ENCODE assay signal across 8 mouse cellular contexts in genomic region chr5:144162813-144163517, GRCm38 (mm10). TPM values are rescaled to one million over a fixed set of nuclear protein-coding genes. Genes with fewer than 3 reads are reported as not detected.
DNase-seq lines count a peak whose midpoint lies in the region; ATAC-seq and TF ChIP-seq lines count a peak whose summit lies in the region.
"Had no signal": no experiment of that assay in that cellular context is flagged by ENCODE, and none has a peak within 500 bp of the region (broad histone marks: within the 10 kb centered on the region; RNA-seq: fewer than 3 reads in every experiment).

No protein-coding gene starts in this region.

- no peaks in the 10 kb centered on the region for H3K9me3 ChIP-seq in embryonic facial prominence, embryonic 13.5 days
- H3K9me3 ChIP-seq: hindbrain, embryonic 12.5 days had no signal

- no peak for TF ChIP-seq POLR2A in lung, adult 2 months (IDR thresholded peaks at IDR 0.05; ENCODE audit: borderline replicate concordance, extremely low read depth, low read depth, low read length)

- H3K4me2 ChIP-seq in embryonic facial prominence, embryonic 13.5 days: no peak overlapping the region
- H3K4me2 ChIP-seq: hindbrain, embryonic 12.5 days had no signal

- peaks cover 34% of the 10 kb centered on the region for H3K36me3 ChIP-seq in embryonic facial prominence, embryonic 13.5 days

- peak; percentile 44 for DNase-seq in urinary bladder, adult 2 months (ENCODE audit: low spot score)
- no peak for DNase-seq in urinary bladder, postnatal 10 days (ENCODE audit: low spot score)
- DNase-seq in lung, adult 2 months: peak; percentile 56
- DNase-seq in adrenal gland, postnatal 36 days: no peak
- DNase-seq in embryo, embryonic 10.5 days (ENCODE audit: low spot score): no peak

- H3K4me3 ChIP-seq in embryonic facial prominence, embryonic 13.5 days: no peak overlapping the region
- no peak overlapping the region for H3K4me3 ChIP-seq in lung, adult 2 months (replicated peaks; ENCODE audit: extremely low read depth, low read depth, low read length)
- H3K4me3 ChIP-seq: hindbrain, embryonic 12.5 days had no signal

- no peak for ATAC-seq in embryonic facial prominence, embryonic 13.5 days (ENCODE audit: insufficient number of reproducible peaks, insufficient read depth, low FRiP score, low TSS enrichment, low read depth)
- ATAC-seq in inflammation-experienced regulatory T-cells, adult 6 months: no peak

- H3K27me3 ChIP-seq in embryonic facial prominence, embryonic 13.5 days: no peaks in the 10 kb centered on the region
- H3K27me3 ChIP-seq: hindbrain, embryonic 12.5 days had no signal

- no peak overlapping the region for H3K9ac ChIP-seq in embryonic facial prominence, embryonic 13.5 days
- H3K9ac ChIP-seq: hindbrain, embryonic 12.5 days had no signal

- peak overlapping the region; percentile 74 for H3K27ac ChIP-seq in embryonic facial prominence, embryonic 13.5 days
- H3K27ac ChIP-seq: hindbrain, embryonic 12.5 days had no signal

- WGBS in embryonic facial prominence, embryonic 13.5 days: 69% methylated on average over 10 of the region's 10 CpGs
- WGBS in lung, adult 2 months: 65% methylated on average over 10 of the region's 10 CpGs

- H3K4me1 ChIP-seq in embryonic facial prominence, embryonic 13.5 days: peaks cover 35% of the 10 kb centered on the region
- peaks cover 7% of the 10 kb centered on the region for H3K4me1 ChIP-seq in lung, adult 2 months (ENCODE audit: control insufficient read depth, insufficient read depth, low read length)
- H3K4me1 ChIP-seq: hindbrain, embryonic 12.5 days had no signal

- TF ChIP-seq CTCF in lung, adult 2 months (IDR thresholded peaks at IDR 0.05; ENCODE audit: insufficient read depth, low read length): no peak

RNA-seq across cellular contexts. Expression of gene Bhlha15, which starts 27.1 kb away (rescaled TPM):
- 0.50 TPM in 2 replicates for polyA plus RNA-seq in urinary bladder, adult 2 months (2012; rRNA removed)
- 0.43 and 0.52 TPM in 2 replicates for polyA plus RNA-seq in embryonic facial prominence, embryonic 13.5 days (2015; fragmentation: Nextera tagmentation; extraction: Ambion mirVana)
- 1.1 and 1.6 TPM in 2 replicates for polyA plus RNA-seq in lung, adult 2 months (2012; rRNA removed)
- under 1 TPM in 2 of 3 experiments, not detected in 1; 0.21 to 0.26 TPM for polyA plus RNA-seq in inflammation-experienced regulatory T-cells, adult 6 months (2017; shearing (Covaris generic))
- total RNA-seq in adrenal gland, postnatal 36 days (2021): under 1 TPM; 0.69 to 0.86 TPM

Comparison
In these comparisons a context has a peak if more than half of its experiments do, and no peak if none do; other contexts are left out.
1. DNase-seq: peak in urinary bladder, adult 2 months (single experiment) and lung, adult 2 months (single experiment); none in urinary bladder, postnatal 10 days (single experiment), adrenal gland, postnatal 36 days (0 of 2) and embryo, embryonic 10.5 days (single experiment).